Mouse (Mus musculus): ENCODE data around the gene Iqcf5.

- TF ChIP-seq USF1 (IDR thresholded peaks at IDR 0.05; ENCODE audit: low read depth) (no peak), CTCF (IDR thresholded peaks at IDR 0.05; ENCODE audit: control insufficient read depth, insufficient read depth, insufficient read length) (no peak), MYOD1 (IDR thresholded peaks at IDR 0.05; ENCODE audit: control insufficient read depth, insufficient read length, low read depth) (no peak)
Observed at GRCm38 (mm10) chr9:106469776-106470175, 44.6 kb upstream of the Iqcf5 start.

All from C2C12 (cell line).